Mouse (Mus musculus) myocyte (in vitro differentiated cells): Measurements from ENCODE around the gene Pcdh9.

Source experiments
- CEBPB ChIP-seq: IDR thresholded peaks from 2 replicates; pipeline ENCODE4 v1.6.1; 2011; ENCODE audit warnings: mild to moderate bottlenecking, moderate library complexity; ENCODE audit not compliant: poor library complexity, insufficient read depth, severe bottlenecking
- E2F4 ChIP-seq: IDR thresholded peaks from one replicate; pipeline ENCODE4 v1.6.1; 2011; ENCODE audit warnings: mild to moderate bottlenecking, control low read depth, moderate library complexity; ENCODE audit not compliant: insufficient read depth
- MAX ChIP-seq: IDR thresholded peaks from one replicate; pipeline ENCODE4 v1.6.1; 2011; ENCODE audit warnings: low read depth, mild to moderate bottlenecking, control low read depth
- MYOD1 ChIP-seq, 3 experiments: IDR thresholded peaks; one replicate each; pipeline ENCODE4 v1.6.1; 2011; ENCODE audit warnings: control low read depth in 2 of 3, low read depth in 2 of 3, mild to moderate bottlenecking in 2 of 3, moderate library complexity in 1 of 3; ENCODE audit not compliant: insufficient read length in 2 of 3, control insufficient read depth in 1 of 3
- MYOG ChIP-seq, 3 experiments: IDR thresholded peaks; one replicate each; pipeline ENCODE4 v1.6.1; 2011; ENCODE audit warnings: control low read depth in 2 of 3, low read depth in 2 of 3, mild to moderate bottlenecking in 2 of 3; ENCODE audit not compliant: insufficient read length in 2 of 3, control insufficient read depth in 1 of 3, insufficient read depth in 1 of 3
- POLR2A ChIP-seq: IDR thresholded peaks from one replicate; pipeline ENCODE4 v1.6.1; 2011; ENCODE audit warnings: low read depth, mild to moderate bottlenecking, control low read depth, moderate library complexity; ENCODE audit not compliant: insufficient read length
- POLR2AphosphoS2 ChIP-seq: IDR thresholded peaks from one replicate; pipeline ENCODE4 v1.6.1; 2011; ENCODE audit warnings: low read depth, control low read depth; ENCODE audit not compliant: insufficient read length
- REST ChIP-seq: IDR thresholded peaks from one replicate; pipeline ENCODE4 v1.6.1; 2011; ENCODE audit warnings: mild to moderate bottlenecking, control low read depth, moderate library complexity; ENCODE audit not compliant: insufficient read depth, insufficient read length
- SRF ChIP-seq: IDR thresholded peaks from one replicate; pipeline ENCODE4 v1.6.1; 2011; ENCODE audit warnings: low read depth; ENCODE audit not compliant: control insufficient read depth, insufficient read length
- TCF12 ChIP-seq: IDR thresholded peaks from one replicate; pipeline ENCODE4 v1.6.1; 2011; ENCODE audit warnings: mild to moderate bottlenecking, control low read depth; ENCODE audit not compliant: poor library complexity, insufficient read depth, severe bottlenecking
- TCF3 ChIP-seq: IDR thresholded peaks from one replicate; pipeline ENCODE4 v1.6.1; 2011; ENCODE audit warnings: low read depth, control low read depth; ENCODE audit not compliant: insufficient read length
- USF1 ChIP-seq: IDR thresholded peaks from one replicate; pipeline ENCODE4 v1.6.1; 2011; ENCODE audit warnings: low read depth, mild to moderate bottlenecking, control low read depth, moderate library complexity

- TF ChIP-seq POLR2A = no peak
- TF ChIP-seq REST = no peak
- no peak for TF ChIP-seq CEBPB
- no peak for TF ChIP-seq USF1
- TF ChIP-seq TCF12 = no peak
- TF ChIP-seq SRF = no peak
- TF ChIP-seq E2F4 = no peak
- no peak for TF ChIP-seq MYOG (IDR thresholded peaks at IDR 0.05; ENCODE audit: control insufficient read depth in 1 of 3, insufficient read depth in 1 of 3, insufficient read length in 2 of 3, low read depth in 2 of 3)
- TF ChIP-seq TCF3 = no peak
- no peak for TF ChIP-seq MAX
- no peak for TF ChIP-seq POLR2AphosphoS2
- no peak for TF ChIP-seq MYOD1 (IDR thresholded peaks at IDR 0.05; ENCODE audit: control insufficient read depth in 1 of 3, insufficient read length in 2 of 3, low read depth in 2 of 3)
These were observed 448.6 kb downstream of the Pcdh9 start for GRCm38 (mm10) chr14:93441852-93442251.
